Mouse (Mus musculus) layer of hippocampus, adult 11-12 months (tissue): ENCODE measurements at regions not wholly inside any gene's neighbourhood (a gene's known extent, or its start where the extent isn't known, plus 50 kb on each side); places are given as distances from the start of the nearest gene placed in this dataset.
"Not testable (repeated sequence)": the region's sequence is repeated elsewhere in the genome, so short reads cannot be mapped to it uniquely, and the experiment has no call there.

Experiments
- DNase-seq: peaks from one replicate; pipeline ENCODE4 v3.0.0; 2022; ENCODE audit warnings: low spot score

DNA sequence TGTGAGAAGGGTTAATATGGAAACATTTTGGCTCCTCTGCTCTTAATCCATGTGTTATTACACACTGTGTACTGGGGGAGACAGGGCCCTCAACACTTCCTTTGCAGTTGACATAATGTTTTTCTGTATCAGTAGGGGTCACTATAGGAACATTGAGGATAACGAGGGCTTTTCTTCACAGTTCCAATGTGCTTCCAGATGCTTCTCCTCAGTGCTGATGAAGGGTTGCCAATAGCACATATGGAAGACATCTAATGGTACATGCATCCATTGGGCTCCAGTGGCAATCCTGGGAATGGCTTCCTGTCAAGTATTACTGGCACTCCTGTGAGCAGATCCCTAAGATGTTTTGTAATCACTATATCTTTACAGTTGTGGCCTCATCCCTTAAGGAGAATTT is 62.1 kb downstream of the Naa11 start:
- DNase-seq, result no peak

DNA sequence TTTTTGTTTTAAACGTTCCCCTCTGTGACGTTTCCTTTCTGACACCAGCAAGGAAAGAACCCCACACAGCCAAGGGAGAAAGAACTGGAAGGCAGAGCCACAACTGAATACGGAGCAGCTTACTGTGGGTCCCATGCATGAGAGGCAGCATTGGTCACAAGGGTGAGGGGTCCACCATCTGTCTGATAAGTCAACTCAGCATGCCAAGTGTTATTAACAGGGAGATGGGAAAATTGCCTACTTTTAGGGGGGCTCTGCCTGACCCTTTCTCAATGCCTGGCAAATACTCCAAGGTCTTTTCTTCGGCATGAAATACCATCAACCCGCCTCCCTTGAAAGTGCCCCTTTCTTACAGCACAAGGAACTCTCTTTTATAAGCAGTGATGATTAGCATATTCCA is 66.3 kb downstream of the Naa11 start:
- DNase-seq, result no peak

DNA sequence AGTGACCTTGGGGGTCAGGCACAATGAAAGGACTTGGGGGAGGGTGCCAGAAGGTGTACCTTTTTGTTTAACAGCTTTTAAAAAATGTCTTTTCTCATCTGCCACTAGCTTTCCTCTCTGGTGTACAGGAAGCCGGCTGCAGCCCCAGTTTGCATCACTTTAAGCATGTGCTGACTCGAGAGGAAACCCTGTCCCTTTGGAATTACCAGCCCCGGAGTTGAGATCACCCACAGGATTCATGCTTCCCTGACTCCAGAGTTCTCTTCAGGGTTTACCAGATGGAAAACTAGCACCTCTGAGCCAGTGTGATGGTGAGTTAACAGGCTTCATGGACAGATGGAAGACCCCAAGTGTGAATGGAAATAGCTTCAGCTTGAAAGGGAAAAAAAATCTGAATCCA is 68.3 kb downstream of the Naa11 start:
- no peak for DNase-seq

DNA sequence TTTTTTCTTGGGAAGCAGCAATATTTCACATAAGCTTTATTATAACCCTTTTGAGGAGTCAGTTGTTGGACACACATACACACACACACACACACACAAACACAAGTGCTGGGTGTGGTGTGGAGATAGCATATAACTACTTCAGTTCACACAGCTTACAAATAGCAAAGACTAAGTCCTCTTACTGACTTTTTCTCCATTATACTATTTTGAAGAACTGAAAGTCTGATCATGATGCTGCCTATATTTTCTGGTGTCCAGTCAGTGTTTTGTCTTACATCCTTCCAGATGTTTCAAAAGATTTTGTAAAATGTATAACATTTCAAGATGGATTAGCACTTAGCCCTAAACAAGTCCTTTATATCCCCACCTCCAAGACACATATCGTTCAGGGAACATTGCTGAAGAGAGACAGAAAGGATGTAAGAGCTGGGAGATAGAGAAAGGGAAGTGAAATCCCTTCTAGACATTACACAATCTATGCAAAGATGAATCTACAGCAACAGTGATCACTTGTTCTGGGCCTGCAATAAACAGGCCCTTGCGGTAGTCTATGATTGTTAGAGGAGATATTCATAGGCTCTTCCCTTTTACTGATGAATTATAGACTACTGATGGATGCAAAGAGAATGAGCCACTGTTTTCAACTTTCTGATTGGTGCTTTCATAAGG is 72.2 kb downstream of the Naa11 start:
- DNase-seq, result no peak

DNA sequence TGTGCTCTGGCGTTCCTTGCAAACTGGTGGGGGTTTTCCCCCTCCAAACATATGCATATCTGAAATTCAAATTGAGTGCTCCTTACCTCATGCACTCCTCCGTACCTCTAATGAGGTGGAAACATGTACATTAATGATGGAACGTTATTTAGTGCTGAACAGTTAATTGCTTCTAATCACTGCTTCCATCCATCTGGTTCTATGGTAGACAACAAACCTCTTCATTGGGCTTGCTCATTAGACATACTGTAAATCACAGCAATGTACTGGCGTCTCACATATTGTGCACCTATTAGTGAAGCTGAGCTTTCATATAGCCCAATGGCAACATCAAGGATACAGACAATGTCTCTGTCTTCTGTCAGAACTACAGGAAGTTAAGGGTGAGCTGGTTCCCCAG is 85.3 kb downstream of the Naa11 start:
- DNase-seq, result no peak

DNA sequence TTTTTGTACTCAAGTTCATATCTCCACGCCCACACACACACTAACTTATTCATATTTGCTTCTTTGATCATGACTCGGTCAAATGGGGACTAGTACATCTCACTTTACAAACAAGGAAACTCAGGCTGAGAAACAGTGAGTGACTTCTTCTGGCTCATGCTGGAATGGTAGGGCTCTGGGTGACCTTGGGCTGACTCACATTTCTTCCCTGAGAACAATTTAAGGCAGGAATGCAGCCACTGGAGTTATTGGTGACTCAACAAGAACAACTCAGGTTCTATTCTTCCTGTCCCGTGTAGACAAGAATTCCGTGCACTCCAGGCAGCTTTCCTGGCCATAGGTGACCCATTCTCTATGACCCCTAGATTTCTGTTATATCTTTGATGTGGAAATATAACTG is 87.3 kb downstream of the Naa11 start:
- no peak for DNase-seq

DNA sequence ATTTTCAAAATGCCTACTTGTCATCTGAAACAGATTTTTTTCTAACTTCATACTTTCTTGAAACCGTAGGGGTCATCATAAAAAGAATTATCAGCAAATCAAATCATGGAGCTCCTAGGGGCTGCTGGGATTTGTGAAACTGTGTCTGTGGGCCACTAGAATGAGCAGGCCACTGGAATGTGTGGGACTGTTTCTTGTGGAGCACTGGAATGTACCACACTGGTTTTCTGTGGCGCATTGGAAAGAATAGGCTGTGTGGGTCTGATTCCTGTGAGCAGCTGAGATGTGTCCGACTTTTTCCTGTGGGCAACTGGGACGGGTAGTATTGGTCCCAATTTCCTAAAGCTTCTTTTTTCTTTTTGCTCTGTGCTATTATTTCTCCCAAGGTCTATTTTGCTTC is 90.6 kb downstream of the Naa11 start:
- no peak for DNase-seq

DNA sequence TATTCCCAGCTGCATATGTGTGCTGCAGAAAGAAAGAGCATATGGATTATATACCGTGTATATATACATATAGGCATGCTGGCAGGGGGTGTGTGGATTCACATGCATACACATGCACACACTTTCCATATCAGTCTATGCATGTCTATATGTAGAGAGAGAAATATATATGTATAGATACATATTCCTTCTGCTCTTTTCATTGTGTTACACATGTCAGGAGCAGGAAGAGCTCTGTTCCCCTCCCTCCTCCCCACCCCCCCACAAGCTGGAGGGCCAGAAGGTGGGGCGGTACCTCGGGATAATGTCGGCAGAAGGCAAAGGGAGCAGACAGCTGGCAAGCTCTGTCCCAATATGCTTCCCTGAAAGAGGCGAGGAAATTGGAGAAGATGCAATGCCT is 91.3 kb downstream of the Naa11 start:
- DNase-seq, result peak; percentile 77

DNA sequence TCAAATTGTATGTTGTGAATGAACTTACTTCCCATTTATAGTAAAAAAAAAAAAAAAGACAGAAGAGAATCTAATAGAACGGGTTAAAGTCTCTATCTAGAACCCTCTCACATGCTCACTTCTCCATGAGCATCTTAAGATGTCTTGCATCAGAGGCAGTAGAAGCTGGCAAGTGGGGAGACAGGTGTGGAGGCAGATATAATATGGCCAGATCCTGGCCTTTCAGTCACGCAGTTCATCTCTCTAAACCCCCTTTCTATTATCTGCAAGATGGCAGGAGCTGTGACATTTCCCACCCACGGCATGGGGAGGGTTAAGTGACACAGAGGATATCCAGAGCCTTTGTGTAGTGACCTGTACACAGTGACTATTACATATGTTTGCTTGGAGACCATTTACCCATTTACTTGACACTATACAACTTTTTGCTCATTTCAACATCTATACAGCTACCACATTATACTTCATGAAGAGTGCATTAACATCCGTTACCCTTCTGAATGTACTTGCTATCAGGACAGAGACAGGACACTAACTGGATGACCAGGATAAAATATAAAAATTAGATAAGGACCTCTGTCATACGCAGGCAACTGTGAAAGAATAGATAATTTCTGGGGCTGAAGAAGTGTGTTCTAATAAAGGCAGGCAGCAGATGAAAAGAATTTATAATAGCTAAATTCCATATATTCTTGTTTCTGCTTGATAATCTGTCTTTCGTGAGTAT is 91.9 kb downstream of the Naa11 start:
- no peak for DNase-seq

DNA sequence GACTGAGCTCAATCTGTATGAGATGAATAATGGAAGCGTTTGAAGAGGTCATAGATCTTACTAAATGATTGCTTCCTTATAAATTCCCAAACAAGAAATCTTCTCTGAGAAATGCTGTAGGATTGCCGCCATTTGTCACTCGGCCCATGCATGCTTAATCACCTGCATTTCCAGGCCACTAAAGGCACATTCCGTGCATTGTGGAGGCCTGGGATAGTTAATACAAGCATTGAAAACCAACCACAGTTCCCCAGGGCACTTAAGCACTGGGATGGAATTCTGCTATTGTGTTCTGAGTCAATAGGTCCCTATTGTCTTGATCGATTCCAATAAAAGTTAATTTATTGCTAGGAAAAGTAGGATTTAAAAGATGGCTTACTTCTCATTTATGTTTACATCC is 92.5 kb downstream of the Naa11 start:
- DNase-seq, result no peak

DNA sequence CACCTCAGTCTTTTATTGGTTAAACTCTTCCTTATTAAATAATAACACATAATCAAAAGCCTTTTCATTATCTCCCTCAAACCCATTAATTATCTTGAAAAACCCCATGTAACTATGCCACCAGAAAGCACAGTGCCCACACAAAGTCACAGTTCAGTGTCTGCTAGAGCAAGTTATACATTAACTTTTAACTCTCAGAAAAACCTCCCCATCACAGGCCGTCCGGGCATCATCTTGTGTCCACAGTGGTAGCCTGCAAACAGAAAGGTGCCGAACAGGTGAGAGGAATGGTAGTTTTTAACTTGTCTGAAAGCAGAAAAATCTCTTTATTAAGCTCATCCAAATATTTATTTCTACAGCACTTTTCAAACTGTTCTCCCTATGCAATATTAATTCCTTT is 96.0 kb downstream of the Naa11 start:
- DNase-seq, result no peak

DNA sequence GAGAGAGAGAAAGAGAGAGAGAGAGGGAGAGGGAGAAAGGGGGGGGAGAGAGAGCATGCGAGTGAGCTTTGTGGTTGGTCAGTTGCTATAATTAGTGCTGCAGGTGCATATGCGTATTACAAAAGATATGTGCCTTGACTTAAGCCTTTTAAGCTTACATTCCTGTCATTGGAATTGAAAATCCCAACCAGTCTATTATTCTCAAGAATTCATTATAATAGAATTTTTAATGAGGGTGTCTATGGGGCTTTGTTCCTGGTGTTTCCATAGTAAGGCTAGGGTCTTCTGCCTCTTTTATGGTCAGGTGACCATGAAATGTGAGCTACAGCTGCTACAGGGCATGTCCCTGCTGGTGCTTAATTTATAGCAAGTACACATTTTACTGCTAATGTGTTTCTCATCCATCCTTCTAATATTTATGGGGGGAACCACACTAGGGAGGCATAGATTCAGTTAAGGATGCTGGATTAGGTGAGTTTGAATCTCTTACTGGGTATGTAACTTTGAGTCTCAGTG is 102.0 kb downstream of the Naa11 start:
- DNase-seq, result no peak

DNA sequence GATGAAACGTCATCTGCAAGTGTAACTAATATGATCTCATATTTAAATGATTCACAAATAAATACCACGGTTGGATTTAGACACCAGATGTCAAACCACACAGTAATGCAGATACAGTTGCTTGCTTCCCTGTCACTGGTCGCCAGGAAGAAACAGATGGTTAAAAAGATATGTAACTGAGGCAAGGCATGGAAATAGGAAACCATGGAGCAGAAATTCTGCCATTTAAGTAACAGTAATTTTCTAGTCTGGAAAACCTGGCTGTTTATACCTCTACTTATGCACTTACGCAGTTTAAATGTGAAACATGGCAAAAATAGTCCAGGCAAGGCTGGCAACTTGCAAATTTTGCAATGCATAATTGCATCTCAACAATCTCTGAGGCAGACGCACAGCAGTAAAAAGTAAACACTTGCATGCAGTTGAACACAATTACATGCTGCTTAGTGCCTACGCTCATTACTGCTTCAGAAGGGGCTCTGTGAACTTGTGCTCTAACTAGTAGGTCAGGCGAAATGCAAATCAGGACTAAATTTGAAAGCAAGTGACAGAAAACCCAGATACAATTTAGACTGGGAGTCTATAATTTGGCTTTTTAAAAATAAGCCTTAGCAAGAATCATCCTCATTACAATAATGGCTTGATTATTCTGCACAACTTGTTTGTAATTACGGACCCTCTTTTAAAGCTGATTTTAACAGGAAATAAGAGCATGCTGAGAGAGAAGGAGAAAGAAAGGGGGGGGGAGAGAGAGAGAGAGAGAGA is 102.6 kb downstream of the Naa11 start:
- DNase-seq, result no peak

DNA sequence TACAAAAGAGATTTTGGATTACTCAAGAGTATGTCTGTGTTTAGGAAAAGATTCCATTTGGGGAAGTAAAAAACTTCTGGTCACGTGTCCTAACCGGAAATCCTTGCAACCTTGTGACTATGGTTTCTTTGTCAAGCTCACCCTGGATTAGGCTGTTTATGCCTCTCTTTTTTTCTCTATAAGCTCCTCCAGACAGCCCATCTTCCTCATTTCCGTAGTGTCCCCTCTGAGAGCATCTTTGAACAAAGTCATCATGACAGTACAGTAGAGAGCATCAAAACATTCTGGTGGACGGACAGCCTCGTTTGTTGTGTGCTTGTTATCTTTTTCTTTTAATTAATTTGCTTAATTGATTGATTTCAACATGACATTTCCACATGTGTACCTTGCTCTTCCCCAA is 112.7 kb downstream of the Naa11 start:
- DNase-seq, result no peak

DNA sequence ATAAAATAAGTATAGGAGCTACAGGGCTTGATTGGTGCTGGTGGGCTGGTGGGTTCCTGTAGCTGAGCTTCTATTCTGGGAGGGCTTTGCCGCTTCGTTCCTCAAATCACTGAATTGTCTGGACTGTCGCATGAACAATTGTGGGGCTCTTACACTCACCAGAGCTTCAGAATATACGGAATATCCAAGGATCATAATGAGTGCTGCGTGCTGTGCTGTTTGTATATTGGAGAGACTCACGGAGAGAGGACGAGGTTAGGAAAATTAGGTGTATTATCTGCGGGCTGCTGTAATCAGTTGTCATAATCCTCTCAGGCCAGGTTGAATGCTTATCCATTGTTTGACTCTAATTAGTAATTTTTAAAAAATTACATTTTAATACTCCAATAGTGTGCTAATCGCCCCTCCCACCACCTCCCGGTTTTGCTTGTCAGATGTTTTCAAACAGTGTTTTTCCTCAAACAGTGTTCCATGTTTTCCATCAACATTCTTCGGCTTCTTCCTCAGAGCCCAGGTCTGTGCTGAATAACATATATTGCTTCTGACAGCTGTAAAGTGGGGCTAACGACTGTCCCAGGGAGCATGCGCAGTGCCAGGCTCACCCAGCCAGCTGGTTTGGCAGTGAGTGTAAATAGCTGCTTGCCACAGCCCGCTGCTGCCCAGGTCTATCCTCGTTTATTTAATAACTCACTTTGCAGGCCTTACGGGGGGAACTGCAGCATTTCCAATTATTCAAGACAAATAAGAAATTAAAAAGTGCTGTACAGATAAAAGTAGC is 114.2 kb downstream of the Naa11 start:
- DNase-seq, result no peak

DNA sequence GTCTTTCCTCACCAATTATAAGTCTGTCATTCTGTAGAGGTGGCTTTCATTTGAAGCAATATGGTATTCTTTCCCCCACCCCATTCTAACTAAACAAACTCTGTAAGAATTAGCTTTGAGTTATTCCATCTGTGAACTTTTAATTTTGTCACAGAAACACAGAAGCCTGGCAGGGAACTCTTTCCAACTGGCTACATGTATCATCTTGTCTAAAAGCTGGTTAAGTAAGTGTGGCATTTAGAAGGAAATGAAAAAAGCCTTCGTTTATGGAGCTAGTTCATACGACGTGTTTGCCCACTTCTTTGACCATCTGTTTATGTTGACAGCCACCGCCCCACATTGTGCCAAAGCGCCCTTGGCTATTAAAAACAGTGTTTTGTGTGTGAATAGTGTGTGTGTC is 115.5 kb downstream of the Naa11 start:
- no peak for DNase-seq

DNA sequence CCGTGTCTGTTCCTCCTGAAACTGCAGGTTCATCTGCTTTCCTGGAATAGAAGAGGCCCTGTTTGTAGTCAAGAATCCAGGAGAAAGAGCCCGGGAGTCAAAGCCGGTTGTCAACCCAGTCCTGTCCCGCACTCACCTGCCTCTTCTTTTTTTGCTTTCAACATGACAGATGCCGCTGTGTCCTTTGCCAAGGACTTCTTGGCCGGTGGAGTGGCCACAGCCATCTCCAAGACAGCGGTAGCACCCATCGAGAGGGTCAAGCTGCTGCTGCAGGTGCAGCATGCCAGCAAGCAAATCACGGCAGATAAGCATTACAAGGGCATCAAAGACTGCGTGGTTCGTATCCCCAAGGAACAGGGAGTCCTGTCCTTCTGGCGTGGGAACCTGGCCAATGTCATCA is 127.5 kb downstream of the Naa11 start:
- DNase-seq, result not testable (repeated sequence)

DNA sequence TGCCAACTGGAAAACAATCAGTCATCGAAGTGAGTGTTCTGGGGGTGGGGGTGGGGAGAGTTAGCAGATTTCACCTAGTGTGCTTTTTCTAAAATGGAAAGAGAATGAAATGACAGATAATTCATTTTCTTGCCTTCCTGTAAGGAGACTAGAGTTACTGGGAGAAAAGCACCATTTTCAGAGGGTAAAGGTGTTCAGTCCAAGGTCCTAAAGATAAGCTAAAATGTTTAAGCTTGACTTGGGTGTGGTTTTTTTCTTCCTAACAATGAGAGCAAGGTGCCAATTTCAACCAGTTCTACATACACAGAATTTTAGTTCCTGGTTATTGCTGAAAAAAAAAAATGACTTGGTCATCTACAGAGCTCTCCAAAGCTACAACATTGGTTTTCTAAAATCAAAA is 135.1 kb downstream of the Naa11 start:
- DNase-seq, result no peak

DNA sequence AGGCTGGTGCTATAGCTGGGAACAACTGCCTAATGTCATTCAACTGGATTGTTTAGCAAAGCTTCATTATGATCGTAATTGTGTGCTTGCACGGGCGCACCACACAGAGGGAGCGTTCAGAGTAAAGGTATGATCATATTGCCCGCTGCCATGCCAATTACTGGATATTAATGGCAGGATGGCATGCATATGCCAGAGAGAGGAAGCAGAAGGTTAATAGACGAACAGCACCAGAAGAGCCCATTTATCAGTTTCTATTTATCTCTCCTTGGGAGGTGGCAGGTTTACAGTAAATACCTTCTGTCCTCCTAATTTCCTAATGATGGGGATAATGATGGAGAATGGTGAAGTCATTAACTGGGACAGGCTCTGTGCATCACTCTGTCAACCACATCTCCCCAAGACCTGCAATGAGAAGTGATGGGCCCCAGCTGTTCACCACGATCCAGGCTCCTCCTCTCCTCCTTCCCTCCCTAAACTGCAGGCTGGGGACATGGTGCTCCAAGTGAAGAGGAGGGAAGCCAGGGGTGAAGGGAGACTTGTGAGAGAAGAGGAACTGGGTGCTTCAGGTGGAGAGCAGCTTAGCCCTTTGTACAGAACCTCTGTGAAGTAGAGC is 135.6 kb downstream of the Naa11 start:
- DNase-seq, result no peak

DNA sequence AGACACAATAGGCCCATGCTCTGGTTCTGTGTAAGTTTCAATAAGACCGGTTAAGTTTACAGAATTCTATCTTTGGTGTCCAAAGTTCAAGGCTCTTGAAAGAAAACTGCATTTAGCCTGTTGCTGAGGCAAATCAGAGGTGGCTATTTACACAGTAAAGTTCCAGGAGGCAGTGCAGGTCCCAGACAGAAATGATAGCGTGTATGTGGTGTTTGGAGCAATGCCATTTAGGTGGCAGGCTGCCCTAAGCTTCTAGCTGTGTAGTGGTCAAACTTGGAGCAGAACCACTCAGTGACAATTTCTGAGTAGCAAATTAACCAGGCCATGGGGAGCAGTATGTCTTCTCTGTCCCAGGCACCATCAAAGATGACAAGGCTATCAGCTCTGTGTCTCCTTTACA is 125.5 kb upstream of the Paqr3 start:
- DNase-seq, result no peak

DNA sequence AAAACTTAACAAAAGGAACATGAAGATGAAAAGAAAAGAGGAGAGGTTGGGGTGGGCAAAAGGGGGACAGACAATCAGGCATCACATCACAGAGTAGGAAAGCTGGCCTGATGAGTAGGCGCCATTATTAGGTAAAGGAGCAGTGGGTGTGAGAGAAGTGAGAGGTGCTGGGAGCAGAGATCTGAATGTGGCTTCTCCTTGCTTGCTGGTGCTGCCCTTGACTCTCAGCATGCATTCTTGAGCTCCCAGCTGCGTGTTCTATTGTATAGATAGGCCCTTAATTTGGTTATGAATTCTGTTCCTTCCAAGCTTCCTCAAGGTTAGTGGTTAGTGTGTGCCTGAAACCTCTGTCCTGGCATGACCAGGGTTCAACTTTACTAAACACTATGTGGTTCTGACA is 115.0 kb upstream of the Paqr3 start:
- DNase-seq, result no peak
